Mouse (Mus musculus) forebrain, embryonic 16.5 days (tissue): ENCODE measurements around the gene Fam69b. TPM values are rescaled to one million over a fixed set of nuclear protein-coding genes. Genes with fewer than 3 reads are reported as not detected.
A peak's percentile ranks its signal among the peaks of the same experiment; 100 is the strongest.

Experiments used
- ATAC-seq: fragments of 200-750 bp; cut with Nextera tagmentation; 2 replicates; pipeline ENCODE4 v1.8.0; 2017; ENCODE audit warnings: mild to moderate bottlenecking, moderate library complexity
- H3K27ac ChIP-seq: fragments of 300-500 bp; sonication (generic); 2 replicates; pipeline ENCODE4 v1.5.1; 2014; ENCODE audit warnings: low read length, control low read depth
- H3K27me3 ChIP-seq: fragments of 300-500 bp; sonication (generic); replicated peaks from 2 replicates; pipeline ENCODE4 v1.6.1; 2014; ENCODE audit warnings: low read length; ENCODE audit not compliant: control insufficient read depth, insufficient read depth
- H3K36me3 ChIP-seq: fragments of 300-500 bp; sonication (generic); 2 replicates; pipeline ENCODE4 v1.6.1; 2014; ENCODE audit not compliant: control insufficient read depth, insufficient read depth
- H3K4me1 ChIP-seq: fragments of 300-500 bp; sonication (generic); replicated peaks from 2 replicates; pipeline ENCODE4 v1.6.1; 2014; ENCODE audit warnings: low read length; ENCODE audit not compliant: control insufficient read depth, insufficient read depth
- H3K4me2 ChIP-seq: fragments of 300-500 bp; sonication (generic); 2 replicates; pipeline ENCODE4 v1.6.1; 2014; ENCODE audit warnings: mild to moderate bottlenecking, low read length, control low read depth
- H3K4me3 ChIP-seq: fragments of 300-500 bp; sonication (generic); replicated peaks from 2 replicates; pipeline ENCODE4 v1.5.1; 2014; ENCODE audit warnings: mild to moderate bottlenecking, low read length, control low read depth
- H3K9ac ChIP-seq: fragments of 300-500 bp; sonication (generic); replicated peaks from 2 replicates; pipeline ENCODE4 v1.6.1; 2014; ENCODE audit warnings: low read depth, low read length, control low read depth
- H3K9me3 ChIP-seq: fragments of 300-500 bp; sonication (generic); 2 replicates; pipeline ENCODE4 v1.6.1; 2016; ENCODE audit warnings: low read length; ENCODE audit not compliant: control insufficient read depth
- WGBS: fragments of 180-500 bp; shearing (Covaris S2); extraction: QIAGEN DNeasy Blood & Tissue Kit; methylation state at CpG from one replicate; pipeline ENCODE4 v1.1.7; 2014; 5-methylcytosine and 5-hydroxymethylcytosine counted together
- polyA plus RNA-seq: library from polyadenylated mRNA; unstranded; fragments of >200 nt; fragmentation: Nextera tagmentation; extraction: Ambion mirVana; gene quantifications from 2 replicates; pipeline ENCODE4 v1.2.1, GENCODE M21; 2015

The Fam69b gene
- polyA plus RNA-seq, 1 experiment from 2014 or later: 125 TPM

GRCm38 (mm10) chr2:26603720-26604671 is 24.3 kb upstream of the Fam69b start, which contains the start of gene Agpat2:
TSS of gene Agpat2 (minus strand) at chr2:26604417.
- WGBS: under 1% methylated on average over 89 of the region's 103 CpGs
- Histone ChIP-seq H3K9me3 (no peaks in the 10 kb centered on the region), H3K27ac (no peak within 1 kb of the TSS), H3K36me3 (no peaks in the 10 kb centered on the region), H3K9ac (peak within 1 kb of the TSS; percentile 57), H3K4me1 (peaks cover 2% of the 10 kb centered on the region; the same call in 1 of the 2 replicates), H3K4me3 (peak within 1 kb of the TSS; percentile 55), H3K4me2 (peak within 1 kb of the TSS; percentile 69), H3K27me3 (peaks cover 21% of the 10 kb centered on the region)
- ATAC-seq: peak; percentile 82

- H3K36me3 ChIP-seq: no peaks in the 10 kb centered on the region
- peaks cover 2% of the 10 kb centered on the region; the same call in 1 of the 2 replicates for H3K4me1 ChIP-seq
- H3K4me3 ChIP-seq: no peak overlapping the region
- peaks cover 21% of the 10 kb centered on the region for H3K27me3 ChIP-seq
- no peak overlapping the region for H3K4me2 ChIP-seq
- H3K9ac ChIP-seq: no peak overlapping the region
- H3K9me3 ChIP-seq: no peaks in the 10 kb centered on the region
- WGBS: 86% methylated on average over 8 of the region's 8 CpGs
- no peak overlapping the region for H3K27ac ChIP-seq
- ATAC-seq: no peak
Observed at GRCm38 (mm10) chr2:26605331-26605730, 22.9 kb upstream of the Fam69b start.

- Histone ChIP-seq H3K4me3 (no peak overlapping the region), H3K9ac (no peak overlapping the region), H3K36me3 (no peaks in the 10 kb centered on the region), H3K27me3 (peaks cover 21% of the 10 kb centered on the region), H3K27ac (no peak overlapping the region), H3K4me2 (no peak overlapping the region), H3K4me1 (peaks cover 2% of the 10 kb centered on the region; the same call in 1 of the 2 replicates), H3K9me3 (no peaks in the 10 kb centered on the region)
- ATAC-seq: no peak
- 91% methylated on average over 3 of the region's 3 CpGs for WGBS
Observed at GRCm38 (mm10) chr2:26606579-26606978, 21.7 kb upstream of the Fam69b start.

GRCm38 (mm10) chr2:26607056-26607910 is 21.0 kb upstream of the Fam69b start:
- Histone ChIP-seq H3K27ac (no peak overlapping the region), H3K4me2 (no peak overlapping the region), H3K4me1 (peaks cover 2% of the 10 kb centered on the region; the same call in 1 of the 2 replicates), H3K4me3 (no peak overlapping the region), H3K27me3 (peaks cover 21% of the 10 kb centered on the region), H3K36me3 (no peaks in the 10 kb centered on the region), H3K9ac (no peak overlapping the region), H3K9me3 (no peaks in the 10 kb centered on the region)
- ATAC-seq: no peak
- WGBS: 63% methylated on average over 6 of the region's 6 CpGs

- H3K4me2 ChIP-seq: no peak overlapping the region
- no peak for ATAC-seq
- H3K4me3 ChIP-seq: no peak overlapping the region
- no peak overlapping the region for H3K27ac ChIP-seq
- H3K27me3 ChIP-seq: peaks cover 8% of the 10 kb centered on the region
- no peaks in the 10 kb centered on the region for H3K36me3 ChIP-seq
- peaks cover 2% of the 10 kb centered on the region; the same call in 1 of the 2 replicates for H3K4me1 ChIP-seq
- H3K9me3 ChIP-seq: no peaks in the 10 kb centered on the region
- H3K9ac ChIP-seq: no peak overlapping the region
Observed at GRCm38 (mm10) chr2:26608781-26609180, 19.5 kb upstream of the Fam69b start.

DNA sequence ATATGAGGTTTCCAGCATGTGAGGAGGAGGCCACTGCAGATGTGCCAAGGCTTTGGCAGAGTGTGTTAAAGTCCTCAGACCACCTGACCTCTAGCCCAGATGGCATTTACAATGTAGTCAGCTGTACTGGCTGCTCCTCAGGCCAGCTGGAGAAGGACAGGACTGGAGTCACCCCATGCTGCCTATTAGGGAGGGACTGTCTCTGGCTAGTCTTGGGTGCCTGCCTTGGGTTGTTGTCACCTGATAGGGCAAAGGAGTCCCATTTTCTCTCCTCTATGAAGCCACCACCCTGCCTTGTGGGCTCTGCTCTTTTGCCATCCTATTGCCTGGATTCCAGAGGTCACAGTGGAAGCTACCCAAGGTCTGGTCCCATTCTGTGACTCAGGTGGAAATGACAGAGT is 19.0 kb upstream of the Fam69b start:
- no peaks in the 10 kb centered on the region for H3K9me3 ChIP-seq
- no peaks in the 10 kb centered on the region for H3K36me3 ChIP-seq
- no peak for ATAC-seq
- no peak overlapping the region for H3K9ac ChIP-seq
- H3K27ac ChIP-seq: no peak overlapping the region
- no peak overlapping the region for H3K4me2 ChIP-seq
- peaks cover 4% of the 10 kb centered on the region for H3K27me3 ChIP-seq
- H3K4me1 ChIP-seq: peaks cover 2% of the 10 kb centered on the region; the same call in 1 of the 2 replicates
- no peak overlapping the region for H3K4me3 ChIP-seq

DNA sequence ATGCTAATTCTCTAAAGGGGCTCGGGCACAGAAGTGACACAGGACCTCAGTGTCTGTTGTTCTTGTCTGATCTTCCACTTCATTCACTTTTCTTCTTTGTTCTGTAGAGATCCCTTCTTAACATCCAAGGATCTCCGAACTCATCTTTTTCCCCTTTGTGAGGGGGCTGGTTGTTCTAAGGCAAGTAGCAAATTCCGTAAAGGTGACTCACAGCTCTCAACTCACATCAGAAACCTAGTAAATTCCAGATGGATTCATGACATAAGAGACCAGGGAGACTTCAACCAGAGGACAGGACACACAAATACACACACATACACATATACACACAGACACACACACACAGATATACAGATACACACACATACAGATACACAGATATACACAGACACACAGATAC is 17.7 kb upstream of the Fam69b start:
- no peaks in the 10 kb centered on the region for H3K4me1 ChIP-seq
- H3K9me3 ChIP-seq: no peaks in the 10 kb centered on the region
- ATAC-seq: no peak
- H3K27ac ChIP-seq: no peak overlapping the region
- H3K4me2 ChIP-seq: no peak overlapping the region
- H3K4me3 ChIP-seq: no peak overlapping the region
- 69% methylated on average over 3 of the region's 3 CpGs for WGBS
- no peak overlapping the region for H3K9ac ChIP-seq
- H3K27me3 ChIP-seq: no peaks in the 10 kb centered on the region
- no peaks in the 10 kb centered on the region for H3K36me3 ChIP-seq

GRCm38 (mm10) chr2:26611054-26611453 is 17.2 kb upstream of the Fam69b start:
- Histone ChIP-seq H3K27me3 (no peaks in the 10 kb centered on the region), H3K27ac (no peak overlapping the region), H3K4me3 (no peak overlapping the region), H3K9me3 (no peaks in the 10 kb centered on the region), H3K36me3 (no peaks in the 10 kb centered on the region), H3K9ac (no peak overlapping the region), H3K4me1 (no peaks in the 10 kb centered on the region), H3K4me2 (no peak overlapping the region)
- no peak for ATAC-seq

DNA sequence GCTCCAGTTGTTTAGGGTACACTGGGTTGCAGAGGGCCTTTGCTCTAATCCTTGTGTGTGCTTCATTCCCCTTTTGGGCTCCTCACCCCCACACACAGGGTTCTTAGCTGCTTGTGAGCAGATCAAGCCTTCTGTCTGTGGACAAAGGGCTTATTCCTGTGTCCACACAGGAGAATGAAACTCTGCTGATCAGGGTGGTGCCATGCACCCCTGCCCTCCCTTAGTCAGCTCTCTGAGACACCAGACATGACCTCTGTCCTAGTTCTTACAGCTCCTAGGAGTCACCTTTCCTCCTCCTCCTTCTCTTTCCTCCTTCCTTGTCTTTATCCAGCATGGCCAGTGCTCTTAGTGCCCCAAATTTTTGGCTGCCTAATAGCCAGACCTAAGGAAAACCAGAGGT is 16.4 kb upstream of the Fam69b start:
- Histone ChIP-seq H3K36me3 (no peaks in the 10 kb centered on the region), H3K9me3 (no peaks in the 10 kb centered on the region), H3K9ac (no peak overlapping the region), H3K27me3 (no peaks in the 10 kb centered on the region), H3K4me1 (no peaks in the 10 kb centered on the region), H3K4me3 (no peak overlapping the region), H3K27ac (no peak overlapping the region), H3K4me2 (no peak overlapping the region)
- ATAC-seq: no peak
